Mouse (Mus musculus) thymus, postnatal 14 days (tissue): ENCODE data around the gene Polr3e.
A peak's percentile ranks its signal among the peaks of the same experiment; 100 is the strongest.

Experiments used
- DNase-seq: peaks from one replicate; pipeline ENCODE4 v3.0.0; 2021

The Polr3e gene

GRCm38 (mm10) chr7:120980931-120981924 is 63.7 kb downstream of the Polr3e start:
- DNase-seq = peak; percentile 68

- peak; percentile 96 for DNase-seq
These were observed 64.8 kb downstream of the Polr3e start, which contains the start of the genes Cdr2 and Mfsd13b for GRCm38 (mm10) chr7:120982200-120982841. Gene Cdr2 (minus strand): TSS chr7:120982312. Gene Mfsd13b (plus strand): TSS chr7:120982509.

- peak; percentile 32 for DNase-seq
These were observed 65.4 kb downstream of the Polr3e start for GRCm38 (mm10) chr7:120982968-120983367.

- no peak for DNase-seq
These were observed 73.6 kb downstream of the Polr3e start for GRCm38 (mm10) chr7:120991191-120991590.
